Mouse (Mus musculus): ENCODE results near the gene Pld4. TPM values are rescaled to one million over a fixed set of nuclear protein-coding genes. Genes with fewer than 3 reads are reported as not detected.
A peak's percentile ranks its signal among the peaks of the same experiment; 100 is the strongest.

The Pld4 gene
- polyA plus RNA-seq, 1 experiment from 2014 or later: 13.0 TPM

DNA sequence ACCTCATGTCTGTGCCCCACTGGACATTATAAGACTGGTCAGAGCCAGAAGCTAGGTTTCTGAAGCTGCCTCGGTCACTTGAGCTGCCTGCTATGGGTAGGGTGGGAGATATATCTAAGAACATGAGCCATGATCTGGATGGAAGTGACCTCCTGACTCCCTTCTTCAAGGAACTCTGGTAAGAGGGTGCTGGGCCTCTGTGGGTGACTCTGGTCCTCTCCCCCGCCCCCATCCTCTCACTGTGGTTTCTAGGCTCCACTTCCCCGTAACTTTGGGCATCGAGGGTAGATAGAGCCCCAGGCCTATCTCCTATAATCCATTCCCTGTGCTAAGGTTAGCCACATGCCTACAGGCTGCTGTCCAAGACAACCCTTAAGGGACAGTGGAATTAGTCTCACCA is 956 bp downstream of the Pld4 start:
- Histone ChIP-seq H3K27ac (ENCODE audit: low read length) (no peak overlapping the region), H3K36me3 (ENCODE audit: control insufficient read depth, insufficient read depth, low read length) (no peaks in the 10 kb centered on the region), H3K9ac (ENCODE audit: low read depth, low read length) (no peak overlapping the region), H3K9me3 (ENCODE audit: control insufficient read depth, low read length) (no peaks in the 10 kb centered on the region), H3K27me3 (replicated peaks; ENCODE audit: control insufficient read depth, insufficient read depth, low read length) (no peaks in the 10 kb centered on the region), H3K4me2 (ENCODE audit: low read depth, low read length) (no peak overlapping the region), H3K4me3 (ENCODE audit: low read length) (no peak overlapping the region), H3K4me1 (ENCODE audit: control insufficient read depth, insufficient read depth, low read length) (no peaks in the 10 kb centered on the region)
- WGBS: 90% methylated on average over 4 of the region's 4 CpGs
- no peak for ATAC-seq

- peak; percentile 71 for ATAC-seq
- Histone ChIP-seq H3K4me1 (ENCODE audit: control insufficient read depth, insufficient read depth, low read length) (no peaks in the 10 kb centered on the region), H3K27ac (ENCODE audit: low read length) (peak overlapping the region; percentile 11; the same call in 1 of the 2 replicates), H3K4me2 (ENCODE audit: low read depth, low read length) (peak overlapping the region; percentile 16; the same call in 1 of the 2 replicates), H3K9me3 (ENCODE audit: control insufficient read depth, low read length) (no peaks in the 10 kb centered on the region), H3K27me3 (replicated peaks; ENCODE audit: control insufficient read depth, insufficient read depth, low read length) (no peaks in the 10 kb centered on the region), H3K9ac (ENCODE audit: low read depth, low read length) (no peak overlapping the region), H3K36me3 (ENCODE audit: control insufficient read depth, insufficient read depth, low read length) (no peaks in the 10 kb centered on the region), H3K4me3 (ENCODE audit: low read length) (no peak overlapping the region)
- 75% methylated on average over 3 of the region's 3 CpGs for WGBS
Observed at GRCm38 (mm10) chr12:112762018-112762417, 1.6 kb downstream of the Pld4 start.

DNA sequence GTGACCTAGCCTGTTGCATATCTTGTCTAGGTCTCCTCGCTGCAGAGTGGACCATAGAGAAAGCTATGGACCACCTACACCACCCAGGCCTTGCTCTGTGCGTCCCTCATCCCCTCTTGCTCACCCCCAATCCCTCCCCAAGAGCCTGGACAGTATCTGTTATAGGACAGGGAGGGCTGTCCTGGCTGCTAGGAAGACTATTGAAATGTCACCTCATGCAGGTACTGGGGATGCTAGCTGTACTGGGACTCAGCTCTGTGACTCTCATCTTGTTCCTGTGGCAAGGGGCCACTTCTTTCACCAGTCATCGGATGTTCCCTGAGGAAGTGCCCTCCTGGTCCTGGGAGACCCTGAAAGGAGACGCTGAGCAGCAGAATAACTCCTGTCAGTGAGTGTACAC is 2.7 kb downstream of the Pld4 start:
- no peak for ATAC-seq
- H3K36me3 ChIP-seq (ENCODE audit: control insufficient read depth, insufficient read depth, low read length): no peaks in the 10 kb centered on the region
- H3K9me3 ChIP-seq (ENCODE audit: control insufficient read depth, low read length): no peaks in the 10 kb centered on the region
- no peaks in the 10 kb centered on the region for H3K4me1 ChIP-seq (ENCODE audit: control insufficient read depth, insufficient read depth, low read length)
- H3K4me3 ChIP-seq (ENCODE audit: low read length): no peak overlapping the region
- no peak overlapping the region for H3K27ac ChIP-seq (ENCODE audit: low read length)
- no peak overlapping the region for H3K9ac ChIP-seq (ENCODE audit: low read depth, low read length)
- WGBS: 80% methylated on average over 4 of the region's 4 CpGs
- H3K27me3 ChIP-seq (replicated peaks; ENCODE audit: control insufficient read depth, insufficient read depth, low read length): no peaks in the 10 kb centered on the region
- no peak overlapping the region for H3K4me2 ChIP-seq (ENCODE audit: low read depth, low read length)

DNA sequence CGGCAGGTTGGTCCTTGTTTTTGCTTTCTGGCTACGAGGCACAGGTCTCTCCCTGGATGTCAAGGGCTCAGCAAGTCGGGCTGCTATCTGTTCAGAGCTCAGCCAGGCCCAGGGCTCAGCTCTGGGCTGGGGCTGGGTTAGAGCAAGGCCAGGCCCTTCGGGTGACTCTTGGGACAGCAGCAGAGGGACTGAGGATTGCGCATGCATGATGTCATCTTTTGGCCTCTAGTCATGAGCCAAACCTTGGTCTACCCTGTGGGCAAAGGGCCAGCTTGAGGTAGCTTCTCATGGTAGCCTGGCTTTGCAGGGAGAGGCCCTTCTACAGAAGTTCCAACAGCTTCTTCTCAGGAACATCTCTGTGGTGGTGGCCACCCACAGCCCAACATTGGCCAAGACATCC is 3.7 kb downstream of the Pld4 start:
- Histone ChIP-seq H3K9ac (ENCODE audit: low read depth, low read length) (no peak overlapping the region), H3K4me2 (ENCODE audit: low read depth, low read length) (no peak overlapping the region), H3K36me3 (ENCODE audit: control insufficient read depth, insufficient read depth, low read length) (no peaks in the 10 kb centered on the region), H3K27ac (ENCODE audit: low read length) (no peak overlapping the region), H3K4me1 (ENCODE audit: control insufficient read depth, insufficient read depth, low read length) (no peaks in the 10 kb centered on the region), H3K9me3 (ENCODE audit: control insufficient read depth, low read length) (no peaks in the 10 kb centered on the region), H3K27me3 (replicated peaks; ENCODE audit: control insufficient read depth, insufficient read depth, low read length) (no peaks in the 10 kb centered on the region), H3K4me3 (ENCODE audit: low read length) (no peak overlapping the region)
- 83% methylated on average over 5 of the region's 5 CpGs for WGBS
- ATAC-seq: no peak

DNA sequence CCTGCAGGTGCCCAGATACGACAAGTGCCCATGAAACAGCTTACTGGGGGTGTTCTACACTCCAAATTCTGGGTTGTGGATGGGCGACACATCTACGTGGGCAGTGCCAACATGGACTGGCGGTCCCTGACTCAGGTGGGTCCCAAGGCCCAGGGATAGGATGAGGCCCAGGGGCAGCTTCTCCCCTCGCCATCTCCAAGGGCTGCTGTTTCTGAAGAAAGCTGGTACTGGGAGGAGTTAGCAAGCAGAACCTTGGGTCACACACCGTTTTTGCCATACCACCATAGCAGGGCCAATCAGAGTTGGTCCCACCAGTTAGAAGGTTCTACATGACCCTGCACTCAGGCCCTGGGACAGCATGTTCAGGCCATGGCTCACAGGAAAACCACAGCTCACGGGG is 4.5 kb downstream of the Pld4 start:
- Histone ChIP-seq H3K27me3 (replicated peaks; ENCODE audit: control insufficient read depth, insufficient read depth, low read length) (no peaks in the 10 kb centered on the region), H3K4me1 (ENCODE audit: control insufficient read depth, insufficient read depth, low read length) (no peaks in the 10 kb centered on the region), H3K9me3 (ENCODE audit: control insufficient read depth, low read length) (no peaks in the 10 kb centered on the region), H3K9ac (ENCODE audit: low read depth, low read length) (no peak overlapping the region), H3K4me2 (ENCODE audit: low read depth, low read length) (no peak overlapping the region), H3K27ac (ENCODE audit: low read length) (no peak overlapping the region), H3K4me3 (ENCODE audit: low read length) (no peak overlapping the region), H3K36me3 (ENCODE audit: control insufficient read depth, insufficient read depth, low read length) (no peaks in the 10 kb centered on the region)
- no peak for ATAC-seq
- WGBS: 89% methylated on average over 7 of the region's 7 CpGs

DNA sequence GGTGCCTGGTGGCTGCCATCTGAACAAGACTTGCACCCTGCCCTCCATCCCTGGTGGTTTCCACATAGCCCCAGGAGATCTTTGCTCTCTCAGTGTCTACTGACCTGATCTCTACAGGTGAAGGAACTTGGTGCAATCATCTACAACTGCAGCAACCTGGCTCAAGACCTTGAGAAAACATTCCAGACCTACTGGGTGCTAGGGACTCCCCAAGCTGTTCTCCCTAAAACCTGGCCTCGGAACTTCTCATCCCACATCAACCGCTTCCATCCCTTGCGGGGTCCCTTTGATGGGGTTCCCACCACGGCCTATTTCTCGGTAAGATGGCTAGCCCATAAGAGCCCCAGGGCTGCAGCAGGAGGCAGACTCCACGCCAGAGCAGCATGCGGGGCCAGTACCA is 6.1 kb downstream of the Pld4 start:
- WGBS: 91% methylated on average over 7 of the region's 7 CpGs
- Histone ChIP-seq H3K4me2 (ENCODE audit: low read depth, low read length) (no peak overlapping the region), H3K9me3 (ENCODE audit: control insufficient read depth, low read length) (no peaks in the 10 kb centered on the region), H3K36me3 (ENCODE audit: control insufficient read depth, insufficient read depth, low read length) (no peaks in the 10 kb centered on the region), H3K4me3 (ENCODE audit: low read length) (no peak overlapping the region), H3K4me1 (ENCODE audit: control insufficient read depth, insufficient read depth, low read length) (no peaks in the 10 kb centered on the region), H3K27me3 (replicated peaks; ENCODE audit: control insufficient read depth, insufficient read depth, low read length) (no peaks in the 10 kb centered on the region), H3K27ac (ENCODE audit: low read length) (no peak overlapping the region), H3K9ac (ENCODE audit: low read depth, low read length) (no peak overlapping the region)
- no peak for ATAC-seq

- H3K9ac ChIP-seq (ENCODE audit: low read depth, low read length): no peak overlapping the region
- ATAC-seq: no peak
- H3K27ac ChIP-seq (ENCODE audit: low read length): no peak overlapping the region
- H3K36me3 ChIP-seq (ENCODE audit: control insufficient read depth, insufficient read depth, low read length): no peaks in the 10 kb centered on the region
- H3K4me2 ChIP-seq (ENCODE audit: low read depth, low read length): no peak overlapping the region
- no peaks in the 10 kb centered on the region for H3K4me1 ChIP-seq (ENCODE audit: control insufficient read depth, insufficient read depth, low read length)
- H3K27me3 ChIP-seq (replicated peaks; ENCODE audit: control insufficient read depth, insufficient read depth, low read length): no peaks in the 10 kb centered on the region
- H3K9me3 ChIP-seq (ENCODE audit: control insufficient read depth, low read length): no peaks in the 10 kb centered on the region
- H3K4me3 ChIP-seq (ENCODE audit: low read length): no peak overlapping the region
- WGBS: 90% methylated on average over 16 of the region's 16 CpGs
Observed at GRCm38 (mm10) chr12:112767036-112767890, 6.8 kb downstream of the Pld4 start.

DNA sequence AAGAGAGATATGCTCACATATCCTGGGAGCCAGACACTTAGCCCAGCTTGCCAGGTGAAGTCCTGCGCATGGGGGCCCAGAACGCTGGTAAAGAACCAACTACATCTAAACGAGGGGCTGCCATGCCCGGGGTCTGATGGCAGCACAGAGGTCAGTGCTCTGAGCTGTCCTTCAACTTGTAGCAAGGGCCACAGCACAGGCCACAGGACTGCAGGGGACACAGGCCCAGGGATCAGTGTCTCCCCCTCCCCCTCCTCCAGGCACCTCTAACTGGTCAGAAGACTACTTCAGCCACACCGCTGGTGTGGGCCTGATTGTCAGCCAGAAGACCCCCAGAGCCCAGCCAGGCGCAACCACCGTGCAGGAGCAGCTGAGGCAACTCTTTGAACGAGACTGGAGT is 7.7 kb downstream of the Pld4 start:
- no peak overlapping the region for H3K4me2 ChIP-seq (ENCODE audit: low read depth, low read length)
- no peak overlapping the region for H3K27ac ChIP-seq (ENCODE audit: low read length)
- 79% methylated on average over 8 of the region's 8 CpGs for WGBS
- H3K9ac ChIP-seq (ENCODE audit: low read depth, low read length): no peak overlapping the region
- no peaks in the 10 kb centered on the region for H3K36me3 ChIP-seq (ENCODE audit: control insufficient read depth, insufficient read depth, low read length)
- no peak overlapping the region for H3K4me3 ChIP-seq (ENCODE audit: low read length)
- H3K27me3 ChIP-seq (replicated peaks; ENCODE audit: control insufficient read depth, insufficient read depth, low read length): no peaks in the 10 kb centered on the region
- no peaks in the 10 kb centered on the region for H3K4me1 ChIP-seq (ENCODE audit: control insufficient read depth, insufficient read depth, low read length)
- ATAC-seq: no peak
- H3K9me3 ChIP-seq (ENCODE audit: control insufficient read depth, low read length): no peaks in the 10 kb centered on the region

DNA sequence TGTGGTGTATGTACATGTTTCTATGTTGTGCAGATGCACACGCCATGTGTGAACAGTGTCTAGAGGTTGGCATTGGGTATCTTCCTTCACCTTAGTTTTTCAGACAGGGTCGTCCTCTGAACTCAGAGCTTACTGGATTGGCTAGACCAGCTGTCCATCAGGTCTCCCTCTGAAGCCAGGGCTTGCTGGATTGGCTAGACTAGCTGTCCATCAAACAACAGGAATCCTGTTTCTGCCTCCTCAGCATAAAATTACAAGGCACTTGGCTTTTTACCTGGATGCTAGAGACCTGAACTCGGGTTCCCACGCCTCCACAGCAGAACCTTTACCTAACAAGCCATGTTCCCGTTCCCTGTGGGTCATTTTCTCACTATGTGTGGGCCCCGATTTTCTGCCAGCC is 8.6 kb downstream of the Pld4 start:
- H3K4me3 ChIP-seq (ENCODE audit: low read length): no peak overlapping the region
- H3K4me2 ChIP-seq (ENCODE audit: low read depth, low read length): no peak overlapping the region
- no peaks in the 10 kb centered on the region for H3K4me1 ChIP-seq (ENCODE audit: control insufficient read depth, insufficient read depth, low read length)
- 84% methylated on average over 6 of the region's 6 CpGs for WGBS
- no peak overlapping the region for H3K27ac ChIP-seq (ENCODE audit: low read length)
- no peaks in the 10 kb centered on the region for H3K27me3 ChIP-seq (replicated peaks; ENCODE audit: control insufficient read depth, insufficient read depth, low read length)
- no peak for ATAC-seq
- H3K9me3 ChIP-seq (ENCODE audit: control insufficient read depth, low read length): no peaks in the 10 kb centered on the region
- no peak overlapping the region for H3K9ac ChIP-seq (ENCODE audit: low read depth, low read length)
- H3K36me3 ChIP-seq (ENCODE audit: control insufficient read depth, insufficient read depth, low read length): no peaks in the 10 kb centered on the region

DNA sequence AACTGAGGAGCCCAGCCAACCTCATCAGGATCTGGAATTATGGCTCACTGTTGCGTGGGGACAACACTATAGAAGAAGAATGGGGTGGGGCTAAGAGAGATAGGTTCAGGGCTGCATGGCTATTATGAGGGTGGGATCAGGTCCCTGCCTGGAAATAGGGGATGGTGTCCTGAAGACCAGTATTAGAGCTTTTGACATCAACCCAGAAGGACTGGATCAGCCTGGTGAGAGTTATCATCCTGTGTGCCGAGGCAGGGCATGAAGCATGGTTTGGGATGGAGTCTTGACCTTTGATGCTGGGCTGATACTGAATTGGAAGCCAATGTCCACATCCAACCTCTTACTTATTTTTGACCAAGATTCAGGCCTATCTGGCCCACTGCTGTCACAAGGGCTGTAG is 9.3 kb downstream of the Pld4 start:
- WGBS: 71% methylated on average over 2 of the region's 2 CpGs
- no peak for ATAC-seq

More for the DNA sequence above, 9.3 kb downstream of the Pld4 start:
- Histone ChIP-seq H3K4me3 (ENCODE audit: low read length) (no peak overlapping the region), H3K4me1 (ENCODE audit: control insufficient read depth, insufficient read depth, low read length) (no peaks in the 10 kb centered on the region), H3K36me3 (ENCODE audit: control insufficient read depth, insufficient read depth, low read length) (no peaks in the 10 kb centered on the region), H3K27ac (ENCODE audit: low read length) (no peak overlapping the region), H3K9ac (ENCODE audit: low read depth, low read length) (no peak overlapping the region), H3K4me2 (ENCODE audit: low read depth, low read length) (no peak overlapping the region), H3K9me3 (ENCODE audit: control insufficient read depth, low read length) (no peaks in the 10 kb centered on the region), H3K27me3 (replicated peaks; ENCODE audit: control insufficient read depth, insufficient read depth, low read length) (no peaks in the 10 kb centered on the region)
